Mouse (Mus musculus): ENCODE data around the gene Klra9. TPM values are rescaled to one million over a fixed set of nuclear protein-coding genes. Genes with fewer than 3 reads are reported as not detected.
"Not testable (repeated sequence)": the region's sequence is repeated elsewhere in the genome, so short reads cannot be mapped to it uniquely, and the experiment has no call there.

The Klra9 gene
- total RNA-seq (2021) = not detected
- long read RNA-seq, experiment 1 = 0 reads
- long read RNA-seq, experiment 2 = 0 reads

GRCm38 (mm10) chr6:130193012-130193411 lies at the start of gene Klra9:
TSS of gene Klra9 (minus strand) at chr6:130193112.
- DNase-seq (ENCODE audit: low spot score in 2 of 2) = not testable (repeated sequence)

GRCm38 (mm10) chr6:130237536-130237935 lies 44.6 kb upstream of the Klra9 start:
- DNase-seq (ENCODE audit: low spot score in 2 of 2) = no peak

- no peak for DNase-seq (ENCODE audit: low spot score in 2 of 2)
Observed at GRCm38 (mm10) chr6:130236635-130237034, 43.7 kb upstream of the Klra9 start.

- DNase-seq (ENCODE audit: low spot score in 2 of 2) = no peak
Observed at GRCm38 (mm10) chr6:130233222-130233621, 40.3 kb upstream of the Klra9 start, which contains the start of gene Klra7. TSS of gene Klra7 (minus strand) at chr6:130233322.

GRCm38 (mm10) chr6:130197453-130197852 lies 4.5 kb upstream of the Klra9 start:
- not testable (repeated sequence) for DNase-seq (ENCODE audit: low spot score in 2 of 2)

GRCm38 (mm10) chr6:130129798-130130197 lies 63.1 kb downstream of the Klra9 start, which contains the start of gene Klra8:
TSS of gene Klra8 (minus strand) at chr6:130129898.
- DNase-seq (ENCODE audit: low spot score in 2 of 2) = not testable (repeated sequence)

Other genes with a start within 250 kb of the Klra9 start
- gene Klra6, start 166.2 kb downstream of the Klra9 start, total RNA-seq (2021) = not detected
- gene Klra4, start 125.8 kb downstream of the Klra9 start, total RNA-seq (2021) = not detected
- gene Klra8, start 63.2 kb downstream of the Klra9 start, total RNA-seq (2021) = not detected
- gene Klra7, start 40.2 kb upstream of the Klra9 start, total RNA-seq (2021) = not detected
- gene Klra10, start 88.8 kb upstream of the Klra9 start, total RNA-seq (2021) = not detected
- not detected for gene Klra3, start 144.5 kb upstream of the Klra9 start, total RNA-seq (2021)
- not detected for gene Klra1, start 193.8 kb upstream of the Klra9 start, total RNA-seq (2021)

All from gastrocnemius, postnatal 4 days (tissue).